Mouse (Mus musculus) stomach, embryonic 14.5 days (tissue): ENCODE data around the gene Ankrd34a. TPM values are rescaled to one million over a fixed set of nuclear protein-coding genes. Genes with fewer than 3 reads are reported as not detected.

Experiments used
- polyA plus RNA-seq: library from polyadenylated mRNA; unstranded; fragments of >200 nt; fragmentation: Nextera tagmentation; extraction: Ambion mirVana; gene quantifications from 2 replicates; pipeline ENCODE4 v1.2.1, GENCODE M21; 2014

Gene Ankrd34a
- polyA plus RNA-seq, 1 experiment from 2014 or later = 2.9 TPM

Other genes with a start within 250 kb of the Ankrd34a start
- not detected in 2 replicates for gene BC107364, start 144.3 kb upstream of the Ankrd34a start, polyA plus RNA-seq
- 0.20 TPM in 1 of 2 replicates, not detected in the other for gene Hfe2, start 71.5 kb upstream of the Ankrd34a start, polyA plus RNA-seq
- gene Txnip, start 38.7 kb upstream of the Ankrd34a start, polyA plus RNA-seq = 155 and 168 TPM in 2 replicates
- 0.69 and 1.9 TPM in 2 replicates for gene Gm16253, start 19.7 kb upstream of the Ankrd34a start, polyA plus RNA-seq
- gene Polr3gl, start 2.5 kb upstream of the Ankrd34a start, polyA plus RNA-seq = 21.5 and 29.5 TPM in 2 replicates
- gene Lix1l, start 4.5 kb downstream of the Ankrd34a start, polyA plus RNA-seq = 10.6 TPM in 2 replicates
- 144 and 147 TPM in 2 replicates for gene Rbm8a, start 33.3 kb downstream of the Ankrd34a start, polyA plus RNA-seq
- gene Pex11b, start 38.7 kb downstream of the Ankrd34a start, polyA plus RNA-seq = 45.4 and 51.3 TPM in 2 replicates
- gene Gm42957, start 38.8 kb downstream of the Ankrd34a start, polyA plus RNA-seq = 0.07 TPM in 1 of 2 replicates, not detected in the other
- gene Itga10, start 48.9 kb downstream of the Ankrd34a start, polyA plus RNA-seq = 0.88 and 1.00 TPM in 2 replicates
- gene Ankrd35, start 73.5 kb downstream of the Ankrd34a start, polyA plus RNA-seq = 0.82 and 1.1 TPM in 2 replicates
- 52.6 and 59.4 TPM in 2 replicates for gene Pias3, start 99.7 kb downstream of the Ankrd34a start, polyA plus RNA-seq
- 8.7 and 9.3 TPM in 2 replicates for gene Nudt17, start 111.9 kb downstream of the Ankrd34a start, polyA plus RNA-seq
- gene Polr3c, start 131.0 kb downstream of the Ankrd34a start, polyA plus RNA-seq = 31.8 and 32.5 TPM in 2 replicates
- 41.1 and 42.1 TPM in 2 replicates for gene Rnf115, start 131.0 kb downstream of the Ankrd34a start, polyA plus RNA-seq
- gene Pdzk1, start 232.6 kb downstream of the Ankrd34a start, polyA plus RNA-seq = 0.28 TPM in 1 of 2 replicates, not detected in the other
- 0.31 and 0.32 TPM in 2 replicates for gene Cd160, start 232.7 kb downstream of the Ankrd34a start, polyA plus RNA-seq